Mouse (Mus musculus) small intestine, adult 2 months (tissue): ENCODE measurements around the gene Rhou. TPM values are rescaled to one million over a fixed set of nuclear protein-coding genes. Genes with fewer than 3 reads are reported as not detected.
A peak's percentile ranks its signal among the peaks of the same experiment; 100 is the strongest.

Experiments used
- H3K27ac ChIP-seq: fragments of 200-500 bp; 2 replicates; pipeline ENCODE4 v1.5.1; 2012; ENCODE audit warnings: low read depth, low read length, control low read depth, inconsistent platforms; ENCODE audit not compliant: insufficient read depth
- H3K27me3 ChIP-seq: fragments of 200-500 bp; 2 replicates; pipeline ENCODE4 v1.6.1; 2012; ENCODE audit warnings: mild to moderate bottlenecking, moderate library complexity, low read length, inconsistent platforms; ENCODE audit not compliant: control insufficient read depth, insufficient read depth
- H3K36me3 ChIP-seq: fragments of 200-500 bp; 2 replicates; pipeline ENCODE4 v1.6.1; 2012; ENCODE audit warnings: mild to moderate bottlenecking, low read length, control low read depth, inconsistent platforms; ENCODE audit not compliant: control insufficient read depth, insufficient read depth
- H3K4me1 ChIP-seq: fragments of 200-500 bp; 2 replicates; pipeline ENCODE4 v1.6.1; 2012; ENCODE audit warnings: low read length, inconsistent platforms, mixed read lengths; ENCODE audit not compliant: control insufficient read depth, insufficient read depth, insufficient read length
- H3K4me3 ChIP-seq: fragments of 200-500 bp; 2 replicates; pipeline ENCODE4 v1.5.1; 2012; ENCODE audit warnings: low read depth, mild to moderate bottlenecking, control low read depth, inconsistent platforms, low read length, moderate library complexity
- CTCF ChIP-seq: fragments of 200-500 bp; IDR thresholded peaks from 2 replicates; pipeline ENCODE4 v1.5.1; 2012; ENCODE audit warnings: low read depth, mild to moderate bottlenecking, control low read depth, inconsistent platforms, low read length, moderate library complexity, mixed read lengths; ENCODE audit not compliant: insufficient replicate concordance, insufficient read length; ENCODE audit errors: extremely low read depth
- POLR2A ChIP-seq: fragments of 200-500 bp; IDR thresholded peaks from 2 replicates; pipeline ENCODE4 v1.6.1; 2012; ENCODE audit warnings: low read depth, mild to moderate bottlenecking, control low read depth, inconsistent platforms, low read length, moderate library complexity
- WGBS: fragments of 180-500 bp; shearing (Covaris S2); methylation state at CpG from one replicate; pipeline ENCODE4 v1.1.7; 2018; 5-methylcytosine and 5-hydroxymethylcytosine counted together
- polyA plus RNA-seq: library from polyadenylated mRNA; depleted of rRNA; stranded (reverse); fragments of >200 nt; gene quantifications from 2 replicates; pipeline ENCODE4 v1.2.3, GENCODE M21; 2012

Gene Rhou
- polyA plus RNA-seq, 1 experiment = 35.3 TPM

GRCm38 (mm10) chr8:123634395-123635131 lies 19.2 kb upstream of the Rhou start:
- Histone ChIP-seq H3K4me3 (no peak overlapping the region), H3K27ac (peak overlapping the region; percentile 49; the same call in 1 of the 2 replicates), H3K36me3 (no peaks in the 10 kb centered on the region), H3K27me3 (no peaks in the 10 kb centered on the region), H3K4me1 (peaks cover 17% of the 10 kb centered on the region; the same call in 1 of the 2 replicates)
- 9% methylated on average over 3 of the region's 3 CpGs for WGBS
- TF ChIP-seq POLR2A (no peak), CTCF (no peak)

GRCm38 (mm10) chr8:123635671-123636070 lies 18.1 kb upstream of the Rhou start:
- H3K4me1 ChIP-seq = peaks cover 16% of the 10 kb centered on the region; the same call in 1 of the 2 replicates
- no peak for TF ChIP-seq POLR2A
- no peak for TF ChIP-seq CTCF
- no peaks in the 10 kb centered on the region for H3K36me3 ChIP-seq
- no peaks in the 10 kb centered on the region for H3K27me3 ChIP-seq
- H3K4me3 ChIP-seq = no peak overlapping the region
- WGBS = 42% methylated on average over 11 of the region's 11 CpGs
- peak overlapping the region; percentile 19; the same call in 1 of the 2 replicates for H3K27ac ChIP-seq

- no peak for TF ChIP-seq POLR2A
- TF ChIP-seq CTCF = peak; percentile 72; the same call in 1 of the 2 replicates
- Histone ChIP-seq H3K4me3 (no peak overlapping the region), H3K4me1 (peaks cover 12% of the 10 kb centered on the region), H3K27me3 (no peaks in the 10 kb centered on the region), H3K27ac (no peak overlapping the region), H3K36me3 (no peaks in the 10 kb centered on the region)
- WGBS = 40% methylated on average over 25 of the region's 25 CpGs
Observed at GRCm38 (mm10) chr8:123643330-123644051, 10.2 kb upstream of the Rhou start.

DNA sequence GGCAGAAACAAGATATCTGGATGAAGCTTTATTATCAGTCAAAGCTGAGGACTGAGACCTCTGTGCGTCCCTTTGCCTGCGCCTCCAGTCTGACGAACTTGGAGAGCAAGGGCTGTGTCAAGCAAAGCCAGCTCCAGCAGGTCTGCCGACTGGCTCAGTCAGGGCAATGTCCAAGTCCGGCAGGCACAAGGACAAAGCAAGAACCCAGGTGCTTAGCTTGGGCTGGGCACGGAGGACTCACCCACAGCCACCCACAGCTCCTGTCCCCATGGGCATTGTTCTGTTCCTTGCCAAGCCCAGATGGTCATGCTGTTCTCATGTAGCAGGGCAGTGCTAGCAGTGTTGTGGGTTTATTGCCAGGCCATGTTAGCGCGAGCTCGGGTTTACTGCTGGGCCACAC lies 8.5 kb upstream of the Rhou start:
- Histone ChIP-seq H3K4me1 (peaks cover 19% of the 10 kb centered on the region), H3K36me3 (no peaks in the 10 kb centered on the region), H3K4me3 (no peak overlapping the region), H3K27ac (peak overlapping the region; percentile 83), H3K27me3 (no peaks in the 10 kb centered on the region)
- 32% methylated on average over 9 of the region's 9 CpGs for WGBS
- TF ChIP-seq POLR2A = no peak
- TF ChIP-seq CTCF = no peak

GRCm38 (mm10) chr8:123648245-123649170 lies 5.2 kb upstream of the Rhou start:
- Histone ChIP-seq H3K4me3 (peak overlapping the region; percentile 36), H3K27ac (peak overlapping the region; percentile 95), H3K4me1 (peaks cover 19% of the 10 kb centered on the region), H3K36me3 (no peaks in the 10 kb centered on the region), H3K27me3 (no peaks in the 10 kb centered on the region)
- 25% methylated on average over 17 of the region's 17 CpGs for WGBS
- TF ChIP-seq CTCF (no peak), POLR2A (no peak)

DNA sequence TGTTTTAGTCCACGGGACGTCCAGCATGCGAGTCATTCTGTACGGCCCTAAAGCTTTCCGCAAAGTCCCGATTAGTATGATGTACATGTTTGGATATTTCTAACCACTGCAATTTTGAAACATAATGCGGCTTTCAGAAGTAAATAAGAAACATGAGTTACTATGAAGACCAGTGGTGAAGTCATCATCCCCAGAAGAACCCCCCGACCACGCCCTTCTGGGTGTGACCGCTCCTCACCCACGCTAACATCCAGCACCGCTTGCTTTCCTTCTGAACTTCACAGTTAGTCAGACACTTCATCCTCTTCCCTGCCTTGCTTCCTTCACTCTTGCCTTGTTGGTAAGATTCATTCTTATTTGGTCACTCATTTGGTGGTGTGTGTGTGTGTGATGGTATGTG lies 4.2 kb upstream of the Rhou start:
- TF ChIP-seq POLR2A (no peak), CTCF (no peak)
- H3K27me3 ChIP-seq = no peaks in the 10 kb centered on the region
- 26% methylated on average over 12 of the region's 12 CpGs for WGBS

More for the DNA sequence above, 4.2 kb upstream of the Rhou start:
- no peak overlapping the region for H3K4me3 ChIP-seq
- peaks cover 19% of the 10 kb centered on the region for H3K4me1 ChIP-seq
- H3K36me3 ChIP-seq = no peaks in the 10 kb centered on the region
- H3K27ac ChIP-seq = peak overlapping the region; percentile 42; the same call in 1 of the 2 replicates
